In genomic region chr2:32628044-32628550, GRCm38 (mm10) we compare ENCODE assay signal across 9 mouse cellular contexts. TPM values are rescaled to one million over a fixed set of nuclear protein-coding genes. Genes with fewer than 3 reads are reported as not detected.
DNase-seq lines count a peak whose midpoint lies in the region; ATAC-seq and TF ChIP-seq lines count a peak whose summit lies in the region.
"Had no signal": no experiment of that assay in that cellular context is flagged by ENCODE, and none has a peak within 500 bp of the region (broad histone marks: within the 10 kb centered on the region; RNA-seq: fewer than 3 reads in every experiment).

No protein-coding gene starts in this region.

- peak overlapping the region; percentile 77 for H3ac ChIP-seq in C2C12 (ENCODE audit: control insufficient read depth, insufficient read length, low read depth)

- intact Hi-C loops in heart, postnatal 14 days (cut with DNase I): no loop called here
- intact Hi-C loops in left cerebral cortex, postnatal 4 days (cut with DNase I): no loop called here

- H3K36me3 ChIP-seq in heart, embryonic 12.5 days: peaks cover 32% of the 10 kb centered on the region
- H3K36me3 ChIP-seq in C2C12 (ENCODE audit: control insufficient read depth, insufficient read depth): peaks cover 20% of the 10 kb centered on the region
- no peaks in the 10 kb centered on the region for H3K36me3 ChIP-seq in limb, embryonic 13.5 days
- H3K36me3 ChIP-seq: liver, embryonic 12.5 days had no signal

- H3K27me3 ChIP-seq in heart, embryonic 12.5 days (replicated peaks): no peaks in the 10 kb centered on the region
- no peaks in the 10 kb centered on the region for H3K27me3 ChIP-seq in C2C12 (ENCODE audit: control insufficient read depth, insufficient read depth, insufficient read length)
- H3K27me3 ChIP-seq in limb, embryonic 13.5 days: no peaks in the 10 kb centered on the region
- H3K27me3 ChIP-seq: liver, embryonic 12.5 days had no signal

- DNase-seq in heart, postnatal 14 days: no peak
- DNase-seq in brain, adult 2 months (ENCODE audit: low read depth, low spot score): peak; percentile 36
- no peak for DNase-seq in natural killer cell, adult 2 months (ENCODE audit: low spot score in 2 of 2)
- no peak for DNase-seq in right cerebral cortex, postnatal 10 days (ENCODE audit: low spot score in 2 of 2)
- no peak for DNase-seq in left cerebral cortex, postnatal 4 days

- peak overlapping the region; percentile 69 for H3K4me2 ChIP-seq in heart, embryonic 12.5 days
- H3K4me2 ChIP-seq in limb, embryonic 13.5 days (replicated peaks): peak overlapping the region; percentile 22; the same call in 1 of the 2 replicates
- H3K4me2 ChIP-seq: liver, embryonic 12.5 days had no signal

- peak overlapping the region; percentile 97 for H3K27ac ChIP-seq in heart, embryonic 12.5 days (ENCODE audit: poor library complexity, severe bottlenecking)
- H3K27ac ChIP-seq in limb, embryonic 13.5 days: peak overlapping the region; percentile 52; the same call in 1 of the 2 replicates
- H3K27ac ChIP-seq: liver, embryonic 12.5 days had no signal

- 47% methylated on average over 4 of the region's 4 CpGs for WGBS in heart, embryonic 12.5 days
- WGBS in limb, embryonic 13.5 days: 51% methylated on average over 4 of the region's 4 CpGs

- H3K9me3 ChIP-seq in heart, embryonic 12.5 days (replicated peaks): no peaks in the 10 kb centered on the region; the same call in 1 of the 2 replicates
- no peaks in the 10 kb centered on the region for H3K9me3 ChIP-seq in limb, embryonic 13.5 days
- H3K9me3 ChIP-seq: liver, embryonic 12.5 days had no signal

- peaks cover 19% of the 10 kb centered on the region for H3K79me3 ChIP-seq in C2C12 (ENCODE audit: low read depth)

- H3K79me2 ChIP-seq in C2C12 (ENCODE audit: control insufficient read depth, insufficient read depth): peaks cover 45% of the 10 kb centered on the region

- TF ChIP-seq CTCF in C2C12 (IDR thresholded peaks at IDR 0.05; ENCODE audit: control insufficient read depth, insufficient read depth, insufficient read length): no peak

- peak overlapping the region; percentile 17 for H3K4me3 ChIP-seq in heart, embryonic 12.5 days
- H3K4me3 ChIP-seq in C2C12 (ENCODE audit: insufficient read depth, poor library complexity, severe bottlenecking): peak overlapping the region; percentile 48
- no peak overlapping the region for H3K4me3 ChIP-seq in limb, embryonic 13.5 days
- H3K4me3 ChIP-seq: liver, embryonic 12.5 days had no signal

- peak overlapping the region; percentile 82 for H3K9ac ChIP-seq in heart, embryonic 12.5 days
- no peak overlapping the region; the same call in 1 of the 2 replicates for H3K9ac ChIP-seq in limb, embryonic 13.5 days
- H3K9ac ChIP-seq: liver, embryonic 12.5 days had no signal

- peaks cover 73% of the 10 kb centered on the region for H3K4me1 ChIP-seq in heart, embryonic 12.5 days (replicated peaks)
- peaks cover 55% of the 10 kb centered on the region for H3K4me1 ChIP-seq in limb, embryonic 13.5 days

- ATAC-seq in heart, embryonic 12.5 days (ENCODE audit: insufficient number of reproducible peaks, low FRiP score): no peak
- no peak for ATAC-seq in limb, embryonic 13.5 days (ENCODE audit: low FRiP score, low read depth)
- ATAC-seq: liver, embryonic 12.5 days had no signal

TF ChIP-seq in C2C12, 6 proteins besides CTCF, POLR2A, EP300 and RAD21:
- TF ChIP-seq FOSL1 (IDR thresholded peaks at IDR 0.05; ENCODE audit: insufficient read depth, low read length, poor library complexity, severe bottlenecking) (no peak), CEBPB (IDR thresholded peaks at IDR 0.05; ENCODE audit: low read depth) (no peak), MYOG (IDR thresholded peaks at IDR 0.05; ENCODE audit: control insufficient read depth, extremely low read depth, insufficient read length) (no peak), USF1 (IDR thresholded peaks at IDR 0.05; ENCODE audit: low read depth) (no peak), MYOD1 (IDR thresholded peaks at IDR 0.05; ENCODE audit: control insufficient read depth, insufficient read length, low read depth) (no peak), MAX (IDR thresholded peaks at IDR 0.05) (no peak)

RNA-seq across cellular contexts. Expression of gene Ak1, which starts 6.5 kb away (rescaled TPM):
- polyA plus RNA-seq in heart, embryonic 12.5 days (2016; fragmentation: Nextera tagmentation; extraction: Ambion mirVana): 285 and 294 TPM in 2 replicates
- 100 to 1,000 TPM; 595 to 617 TPM for total RNA-seq in heart, postnatal 14 days (2021)
- polyA plus RNA-seq in C2C12 (2012; fragmentation: generic; extraction: Trizol): 184 TPM
- polyA plus RNA-seq in limb, embryonic 13.5 days (2015; fragmentation: Nextera tagmentation; extraction: Ambion mirVana): 42.0 and 49.8 TPM in 2 replicates
- 100 to 1,000 TPM; 100 to 106 TPM for total RNA-seq in left cerebral cortex, postnatal 4 days (2021)

RNA-seq across cellular contexts. Expression of gene Eng, which starts 18.3 kb away (rescaled TPM):
- polyA plus RNA-seq in heart, embryonic 12.5 days (2016; fragmentation: Nextera tagmentation; extraction: Ambion mirVana): 159 and 168 TPM in 2 replicates
- total RNA-seq in heart, postnatal 14 days (2021): 100 to 1,000 TPM; 148 to 162 TPM
- 1.1 TPM for polyA plus RNA-seq in C2C12 (2012; fragmentation: generic; extraction: Trizol)
- polyA plus RNA-seq in limb, embryonic 13.5 days (2015; fragmentation: Nextera tagmentation; extraction: Ambion mirVana): 43.5 and 45.6 TPM in 2 replicates
- total RNA-seq in left cerebral cortex, postnatal 4 days (2021): 10 to 100 TPM; 21.2 to 26.1 TPM

RNA-seq across cellular contexts. Expression of gene St6galnac6, which starts 28.6 kb away (rescaled TPM):
- polyA plus RNA-seq in heart, embryonic 12.5 days (2016; fragmentation: Nextera tagmentation; extraction: Ambion mirVana): 31.6 and 35.3 TPM in 2 replicates
- 100 to 1,000 TPM in 1 of 2 experiments, 10 to 100 TPM in 1; 97.9 to 104 TPM for total RNA-seq in heart, postnatal 14 days (2021)
- polyA plus RNA-seq in C2C12 (2012; fragmentation: generic; extraction: Trizol): 59.1 TPM
- 29.5 and 29.7 TPM in 2 replicates for polyA plus RNA-seq in limb, embryonic 13.5 days (2015; fragmentation: Nextera tagmentation; extraction: Ambion mirVana)
- 10 to 100 TPM; 78.8 to 91.8 TPM for total RNA-seq in left cerebral cortex, postnatal 4 days (2021)

RNA-seq across cellular contexts. Expression of gene St6galnac4, which starts 41.2 kb away (rescaled TPM):
- 45.6 and 47.2 TPM in 2 replicates for polyA plus RNA-seq in heart, embryonic 12.5 days (2016; fragmentation: Nextera tagmentation; extraction: Ambion mirVana)
- total RNA-seq in heart, postnatal 14 days (2021): 10 to 100 TPM; 22.8 to 23.6 TPM
- polyA plus RNA-seq in C2C12 (2012; fragmentation: generic; extraction: Trizol): 82.3 TPM
- 37.2 and 39.5 TPM in 2 replicates for polyA plus RNA-seq in limb, embryonic 13.5 days (2015; fragmentation: Nextera tagmentation; extraction: Ambion mirVana)
- 10 to 100 TPM; 35.7 to 38.4 TPM for total RNA-seq in left cerebral cortex, postnatal 4 days (2021)

RNA-seq across cellular contexts. Expression of gene 9430097D07Rik, which starts 52.6 kb away (rescaled TPM):
- polyA plus RNA-seq in heart, embryonic 12.5 days (2016; fragmentation: Nextera tagmentation; extraction: Ambion mirVana): 0.18 and 0.24 TPM in 2 replicates
- not detected for total RNA-seq in heart, postnatal 14 days (2021)
- polyA plus RNA-seq in C2C12 (2012; fragmentation: generic; extraction: Trizol): 0.04 TPM
- polyA plus RNA-seq in limb, embryonic 13.5 days (2015; fragmentation: Nextera tagmentation; extraction: Ambion mirVana): 0.19 and 0.23 TPM in 2 replicates
- total RNA-seq in left cerebral cortex, postnatal 4 days (2021): under 1 TPM; 0.62 to 0.84 TPM
- polyA plus RNA-seq: liver, embryonic 12.5 days had no signal

Comparison
In these comparisons a context has a peak if more than half of its experiments do, and no peak if none do; other contexts are left out.
1. RNA of gene Eng, which starts 18.3 kb away (polyA plus RNA-seq): 159 to 168 TPM in heart, embryonic 12.5 days and 43.5 to 45.6 TPM in limb, embryonic 13.5 days; 1.1 TPM in C2C12 (single experiment); every median in the first group is over 10 times any median in the second.